Mouse (Mus musculus): ENCODE measurements around the gene Zfyve16.

Gene Zfyve16

GRCm38 (mm10) chr13:92467891-92468290 lies 62.8 kb downstream of the Zfyve16 start:
- no peak for DNase-seq (ENCODE audit: low spot score in 2 of 2)

GRCm38 (mm10) chr13:92464698-92465097 lies 66.0 kb downstream of the Zfyve16 start:
- no peak for DNase-seq (ENCODE audit: low spot score in 2 of 2)

GRCm38 (mm10) chr13:92446872-92447271 lies 83.8 kb downstream of the Zfyve16 start:
- DNase-seq (ENCODE audit: low spot score in 2 of 2): no peak

- DNase-seq (ENCODE audit: low spot score in 2 of 2): no peak
Measured at GRCm38 (mm10) chr13:92440286-92440685, 90.4 kb downstream of the Zfyve16 start.

- DNase-seq (ENCODE audit: low spot score in 2 of 2): no peak
Measured at GRCm38 (mm10) chr13:92438656-92439055, 92.0 kb downstream of the Zfyve16 start.

Measured in right cerebral cortex, postnatal 36 days (tissue).